Comparison of ENCODE assay signal across 21 mouse cellular contexts in genomic region chr5:73404790-73405189, GRCm38 (mm10). TPM values are rescaled to one million over a fixed set of nuclear protein-coding genes. Genes with fewer than 3 reads are reported as not detected.
DNase-seq lines count a peak whose midpoint lies in the region; ATAC-seq and TF ChIP-seq lines count a peak whose summit lies in the region.
"Had no signal": no experiment of that assay in that cellular context is flagged by ENCODE, and none has a peak within 500 bp of the region (broad histone marks: within the 10 kb centered on the region; RNA-seq: fewer than 3 reads in every experiment).

No protein-coding gene starts in this region.

- H3K4me1 ChIP-seq in thymus, adult 2 months (replicated peaks; ENCODE audit: control insufficient read depth, insufficient read depth, low read length) = peaks cover 10% of the 10 kb centered on the region; the same call in 1 of the 2 replicates

- ATAC-seq in CD4-positive, CD25-positive, alpha-beta regulatory T cell, adult 4 months = no peak
- ATAC-seq in erythroblast, adult 5-6 weeks (replicated peaks; ENCODE audit: low FRiP score, poor library complexity, severe bottlenecking) = no peak
- ATAC-seq: forebrain, embryonic 14.5 days; intestine, embryonic 15.5 days had no signal

- intact Hi-C loops in left cerebral cortex, adult 2 months (cut with DNase I) = no loop called here
- intact Hi-C loops in left cerebral cortex, postnatal 36 days (cut with DNase I) = no loop called here

- 66% methylated on average over 6 of the region's 6 CpGs for WGBS in thymus, adult 2 months

- TF ChIP-seq POLR2A in thymus, adult 2 months (IDR thresholded peaks at IDR 0.05; ENCODE audit: control insufficient read depth, extremely low read depth, insufficient read depth, low read length, poor library complexity) = no peak

- peaks cover 10% of the 10 kb centered on the region for H3K27me3 ChIP-seq in thymus, adult 2 months (ENCODE audit: control insufficient read depth, insufficient read depth, low read length)

- H3K36me3 ChIP-seq in thymus, adult 2 months (ENCODE audit: control insufficient read depth, insufficient read depth, low read length) = no peaks in the 10 kb centered on the region
- H3K36me3 ChIP-seq: embryonic facial prominence, embryonic 13.5 days; G1E; intestine, embryonic 15.5 days; limb, embryonic 15.5 days; midbrain, embryonic 10.5 days had no signal

- no peak overlapping the region for H3K27ac ChIP-seq in left cerebral cortex, adult 2 months
- no peak overlapping the region for H3K27ac ChIP-seq in thymus, adult 2 months (ENCODE audit: control insufficient read depth, insufficient read depth, low read length)
- H3K27ac ChIP-seq: embryonic facial prominence, embryonic 13.5 days; intestine, embryonic 15.5 days; limb, embryonic 15.5 days; midbrain, embryonic 10.5 days had no signal

- H3K4me3 ChIP-seq in left cerebral cortex, adult 2 months = no peak overlapping the region
- H3K4me3 ChIP-seq in thymus, adult 2 months (ENCODE audit: control insufficient read depth, insufficient read depth, low read length) = no peak overlapping the region
- H3K4me3 ChIP-seq: embryonic facial prominence, embryonic 13.5 days; intestine, embryonic 15.5 days; limb, embryonic 15.5 days; midbrain, embryonic 10.5 days; myocyte had no signal

- peak; percentile 26 for TF ChIP-seq CTCF in left cerebral cortex, adult 2 months (IDR thresholded peaks at IDR 0.05)
- TF ChIP-seq CTCF in thymus, adult 2 months (IDR thresholded peaks at IDR 0.05; ENCODE audit: borderline replicate concordance, control insufficient read depth, extremely low read depth, insufficient read depth, low read length, poor library complexity) = no peak

- peak; percentile 35 for DNase-seq in CD4-positive, CD25-positive, alpha-beta regulatory T cell, adult 2 months (ENCODE audit: low read depth, low spot score)
- DNase-seq in left cerebral cortex, adult 2 months (ENCODE audit: extremely low spot score in 1 of 2, low spot score in 2 of 2) = no peak
- no peak for DNase-seq in left cerebral cortex, postnatal 36 days (ENCODE audit: low spot score in 2 of 2)
- peak; percentile 6 for DNase-seq in thymus, adult 2 months
- no peak for DNase-seq in thymus, postnatal 36 days
- peak; percentile 51 for DNase-seq in thymus, postnatal 4 days
- DNase-seq: cerebellum, adult 11-12 months; kidney, postnatal 36 days; lung, postnatal 14 days had no signal

RNA-seq across cellular contexts. Expression of gene Cwh43, which starts 1.1 kb away (rescaled TPM):
- not detected for polyA plus RNA-seq in CD4-positive, CD25-positive, alpha-beta regulatory T cell, adult 4 months (2017; shearing (Covaris generic))
- 1 to 10 TPM; 1.6 to 1.9 TPM for total RNA-seq in left cerebral cortex, adult 2 months (2021)
- 1 to 10 TPM; 1.7 to 2.1 TPM for total RNA-seq in left cerebral cortex, postnatal 36 days (2021)
- polyA plus RNA-seq in thymus, adult 2 months (2012; rRNA removed) = 0.05 and 0.07 TPM in 2 replicates
- total RNA-seq in erythroblast, adult 5-6 weeks (2015; ENCODE audit: low replicate concordance) = not detected in 2 replicates
- total RNA-seq in erythroblast, adult 5-6 weeks (2017; ENCODE audit: low replicate concordance) = not detected in 2 replicates
- total RNA-seq: G1E; gastrocnemius, adult 8-10 months; hematopoietic stem cell, adult 5-6 weeks had no signal
- polyA plus RNA-seq: forebrain, embryonic 14.5 days; G1E; heart, embryonic 11.5 days; midbrain, embryonic 10.5 days had no signal

Comparison
In these comparisons a context has a peak if more than half of its experiments do, and no peak if none do; other contexts are left out.
1. DNase-seq: peak in CD4-positive, CD25-positive, alpha-beta regulatory T cell, adult 2 months (single experiment), thymus, adult 2 months (single experiment) and thymus, postnatal 4 days (single experiment); none in left cerebral cortex, adult 2 months (0 of 2), left cerebral cortex, postnatal 36 days (0 of 2) and thymus, postnatal 36 days (0 of 2).